Mouse (Mus musculus): ENCODE results near the gene Gm20517. TPM values are rescaled to one million over a fixed set of nuclear protein-coding genes. Genes with fewer than 3 reads are reported as not detected.
A peak's percentile ranks its signal among the peaks of the same experiment; 100 is the strongest.
"Not testable (repeated sequence)": the region's sequence is repeated elsewhere in the genome, so short reads cannot be mapped to it uniquely, and the experiment has no call there.

Gene Gm20517
- polyA plus RNA-seq, 1 experiment from 2014 or later, result 0.70 TPM

DNA sequence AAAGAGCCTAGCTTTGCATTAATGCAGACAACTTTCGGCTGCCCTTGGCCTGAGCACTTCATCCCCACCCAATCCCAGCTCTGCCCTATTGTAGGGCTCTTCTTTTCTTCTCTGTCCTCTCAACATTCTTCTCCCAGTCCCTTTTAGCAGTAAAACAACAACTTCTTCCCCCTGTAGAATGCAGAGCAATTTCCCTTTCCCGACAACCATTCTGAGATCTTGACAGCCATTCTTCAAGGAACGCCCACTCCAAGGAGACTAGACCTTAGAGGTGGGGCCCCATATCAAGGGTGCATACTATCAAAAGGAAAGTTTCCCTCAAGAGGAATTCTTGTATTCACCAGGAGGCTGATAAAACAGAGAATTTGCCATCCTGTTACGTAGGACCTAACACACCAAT lies 37.6 kb downstream of the Gm20517 start:
- no peak for DNase-seq (ENCODE audit: low spot score)
- Histone ChIP-seq H3K4me1 (ENCODE audit: control insufficient read depth, insufficient read depth, low read length) (no peaks in the 10 kb centered on the region), H3K4me2 (ENCODE audit: low read depth) (no peak overlapping the region), H3K9me3 (ENCODE audit: control insufficient read depth, low read length) (no peaks in the 10 kb centered on the region), H3K9ac (ENCODE audit: low read length) (no peak overlapping the region), H3K27me3 (ENCODE audit: control insufficient read depth, insufficient read depth, low read length) (no peaks in the 10 kb centered on the region), H3K36me3 (ENCODE audit: control insufficient read depth, insufficient read depth, low read length) (no peaks in the 10 kb centered on the region), H3K4me3 (ENCODE audit: low read depth, low read length) (no peak overlapping the region), H3K27ac (ENCODE audit: low read depth, low read length) (no peak overlapping the region)
- ATAC-seq (ENCODE audit: insufficient read depth, low FRiP score, low TSS enrichment), result no peak
- 42% methylated on average over 4 of the region's 4 CpGs for WGBS

DNA sequence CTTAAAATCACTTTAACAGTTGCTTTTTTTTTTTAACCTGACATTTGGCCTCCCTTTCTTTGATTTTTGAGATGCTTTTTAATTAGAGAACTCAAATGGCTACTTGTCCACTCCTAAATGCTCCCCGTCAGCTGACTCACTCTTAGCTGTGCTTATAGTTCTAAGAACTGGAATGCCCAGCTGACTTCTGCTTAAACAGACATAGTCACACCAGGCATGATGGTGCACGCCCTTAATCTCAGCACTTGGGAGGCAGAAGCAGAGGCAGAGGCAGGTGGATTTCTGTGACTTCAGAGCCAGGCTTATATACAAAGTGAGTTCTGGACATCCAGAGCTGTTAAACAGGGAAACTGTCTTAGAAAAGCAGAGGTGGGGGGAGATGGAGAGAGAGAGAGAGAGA lies 40.6 kb downstream of the Gm20517 start:
- no peaks in the 10 kb centered on the region for H3K27me3 ChIP-seq (ENCODE audit: control insufficient read depth, insufficient read depth, low read length)
- no peak overlapping the region for H3K27ac ChIP-seq (ENCODE audit: low read depth, low read length)
- no peak overlapping the region for H3K4me3 ChIP-seq (ENCODE audit: low read depth, low read length)
- H3K36me3 ChIP-seq (ENCODE audit: control insufficient read depth, insufficient read depth, low read length), result no peaks in the 10 kb centered on the region
- ATAC-seq (ENCODE audit: insufficient read depth, low FRiP score, low TSS enrichment), result no peak
- H3K4me2 ChIP-seq (ENCODE audit: low read depth), result no peak overlapping the region
- no peak for DNase-seq (ENCODE audit: low spot score)
- H3K4me1 ChIP-seq (ENCODE audit: control insufficient read depth, insufficient read depth, low read length), result no peaks in the 10 kb centered on the region
- H3K9ac ChIP-seq (ENCODE audit: low read length), result no peak overlapping the region
- WGBS, result 82% methylated on average over 2 of the region's 2 CpGs
- no peaks in the 10 kb centered on the region for H3K9me3 ChIP-seq (ENCODE audit: control insufficient read depth, low read length)

DNA sequence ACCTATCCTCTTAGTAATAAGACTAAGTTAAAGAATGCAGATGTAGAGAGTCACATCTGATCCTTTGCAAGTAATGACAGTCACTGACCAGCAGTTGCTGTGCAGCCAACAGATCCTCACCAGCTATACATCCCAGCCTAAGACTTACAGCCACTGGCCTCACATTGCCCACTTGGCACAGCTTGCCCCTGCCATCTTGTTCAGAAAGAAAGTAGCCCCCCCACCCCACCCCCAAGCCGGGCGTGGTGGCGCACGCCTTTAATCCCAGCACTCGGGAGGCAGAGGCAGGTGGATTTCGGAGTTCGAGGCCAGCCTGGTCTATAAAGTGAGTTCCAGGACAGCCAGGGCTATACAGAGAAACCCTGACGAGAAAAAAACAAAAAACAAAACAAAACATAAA lies 43.0 kb downstream of the Gm20517 start:
- DNase-seq (ENCODE audit: low spot score); H3K9me3 ChIP-seq (ENCODE audit: control insufficient read depth, low read length); H3K9ac ChIP-seq (ENCODE audit: low read length); H3K27ac ChIP-seq (ENCODE audit: low read depth, low read length); ATAC-seq (ENCODE audit: insufficient read depth, low FRiP score, low TSS enrichment); H3K4me2 ChIP-seq (ENCODE audit: low read depth); H3K4me3 ChIP-seq (ENCODE audit: low read depth, low read length); H3K36me3 ChIP-seq (ENCODE audit: control insufficient read depth, insufficient read depth, low read length); H3K4me1 ChIP-seq (ENCODE audit: control insufficient read depth, insufficient read depth, low read length); H3K27me3 ChIP-seq (ENCODE audit: control insufficient read depth, insufficient read depth, low read length): not testable (repeated sequence)
- 93% methylated on average over 8 of the region's 8 CpGs for WGBS

DNA sequence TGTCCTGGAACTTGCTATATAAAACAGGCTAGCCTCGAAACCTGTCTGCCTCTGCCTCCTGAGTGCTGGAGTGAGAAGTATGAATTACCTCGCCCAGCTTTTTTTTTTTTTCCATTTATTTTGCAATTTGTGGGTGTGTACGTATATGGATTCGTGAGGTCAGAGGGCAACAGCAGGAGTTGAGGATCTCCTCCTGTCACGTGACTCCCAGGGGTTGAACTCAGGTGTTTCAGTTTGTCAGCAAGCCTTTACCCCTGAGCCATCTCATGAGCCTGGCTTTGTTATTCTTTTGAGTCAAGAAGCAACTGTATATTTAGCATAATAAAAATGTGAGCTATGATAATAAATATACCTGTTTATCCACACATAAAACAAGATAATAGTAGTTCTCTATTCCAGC lies 44.3 kb downstream of the Gm20517 start:
- no peak for DNase-seq (ENCODE audit: low spot score)
- H3K27ac ChIP-seq (ENCODE audit: low read depth, low read length), result no peak overlapping the region
- ATAC-seq (ENCODE audit: insufficient read depth, low FRiP score, low TSS enrichment), result no peak
- no peaks in the 10 kb centered on the region for H3K36me3 ChIP-seq (ENCODE audit: control insufficient read depth, insufficient read depth, low read length)
- H3K4me3 ChIP-seq (ENCODE audit: low read depth, low read length), result no peak overlapping the region
- WGBS, result 83% methylated on average over 5 of the region's 5 CpGs
- no peak overlapping the region for H3K9ac ChIP-seq (ENCODE audit: low read length)
- H3K4me2 ChIP-seq (ENCODE audit: low read depth), result no peak overlapping the region
- H3K27me3 ChIP-seq (ENCODE audit: control insufficient read depth, insufficient read depth, low read length), result no peaks in the 10 kb centered on the region
- H3K9me3 ChIP-seq (ENCODE audit: control insufficient read depth, low read length), result no peaks in the 10 kb centered on the region
- H3K4me1 ChIP-seq (ENCODE audit: control insufficient read depth, insufficient read depth, low read length), result no peaks in the 10 kb centered on the region

DNA sequence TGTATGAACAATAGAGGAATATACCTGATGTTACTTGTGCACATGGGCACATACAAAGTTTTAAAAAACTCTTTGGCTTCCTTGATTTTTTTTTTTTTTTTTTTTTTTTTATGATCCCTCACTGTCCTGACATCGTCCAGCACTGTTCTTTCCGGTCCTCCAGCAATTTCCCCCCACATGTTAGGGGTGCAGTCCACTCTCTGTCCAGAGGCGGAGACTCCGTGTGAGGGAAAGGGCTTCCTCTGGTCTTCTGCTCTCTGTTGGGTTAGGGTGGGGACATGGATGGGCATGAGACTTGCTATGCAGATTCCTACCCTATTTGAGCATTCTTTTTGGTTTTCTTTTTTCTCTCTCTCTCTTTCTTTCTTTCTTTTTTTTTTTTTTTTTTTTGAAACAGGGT lies 46.5 kb downstream of the Gm20517 start:
- Histone ChIP-seq H3K36me3 (ENCODE audit: control insufficient read depth, insufficient read depth, low read length) (no peaks in the 10 kb centered on the region; the same call in 1 of the 2 replicates), H3K4me1 (ENCODE audit: control insufficient read depth, insufficient read depth, low read length) (no peaks in the 10 kb centered on the region), H3K9me3 (ENCODE audit: control insufficient read depth, low read length) (no peaks in the 10 kb centered on the region), H3K9ac (ENCODE audit: low read length) (no peak overlapping the region), H3K27ac (ENCODE audit: low read depth, low read length) (no peak overlapping the region), H3K4me3 (ENCODE audit: low read depth, low read length) (no peak overlapping the region), H3K4me2 (ENCODE audit: low read depth) (no peak overlapping the region), H3K27me3 (ENCODE audit: control insufficient read depth, insufficient read depth, low read length) (no peaks in the 10 kb centered on the region)
- 89% methylated on average over 4 of the region's 4 CpGs for WGBS
- ATAC-seq (ENCODE audit: insufficient read depth, low FRiP score, low TSS enrichment), result no peak
- DNase-seq (ENCODE audit: low spot score), result no peak

DNA sequence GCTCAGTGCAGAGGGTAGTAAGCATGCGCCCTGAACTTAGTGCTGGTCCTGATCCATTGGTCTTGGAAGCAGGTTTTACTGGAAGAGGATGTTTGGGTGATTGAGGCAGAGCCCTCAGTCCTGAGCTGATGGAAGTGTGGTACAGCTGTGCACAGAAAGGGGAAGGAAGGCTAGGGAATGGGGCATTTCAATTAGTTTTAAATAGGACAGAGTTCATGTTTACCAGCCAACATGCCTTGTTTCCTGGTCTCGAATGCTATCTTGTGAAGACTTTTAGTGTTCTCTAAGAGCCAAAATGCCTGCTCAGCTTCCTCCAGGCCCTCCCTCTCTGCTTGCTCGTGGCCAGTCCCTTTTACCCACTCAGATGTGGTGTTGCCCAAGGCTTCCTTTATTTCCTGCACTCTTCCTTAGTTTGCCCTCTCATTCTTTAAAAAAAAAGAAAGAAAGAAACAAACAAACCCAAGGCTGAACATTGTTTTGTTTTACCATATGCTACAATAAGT lies 47.4 kb downstream of the Gm20517 start:
- no peak for ATAC-seq (ENCODE audit: insufficient read depth, low FRiP score, low TSS enrichment)
- WGBS, result 87% methylated on average over 3 of the region's 3 CpGs
- Histone ChIP-seq H3K9me3 (ENCODE audit: control insufficient read depth, low read length) (no peaks in the 10 kb centered on the region), H3K4me3 (ENCODE audit: low read depth, low read length) (no peak overlapping the region), H3K36me3 (ENCODE audit: control insufficient read depth, insufficient read depth, low read length) (no peaks in the 10 kb centered on the region; the same call in 1 of the 2 replicates), H3K4me1 (ENCODE audit: control insufficient read depth, insufficient read depth, low read length) (no peaks in the 10 kb centered on the region), H3K4me2 (ENCODE audit: low read depth) (no peak overlapping the region), H3K9ac (ENCODE audit: low read length) (no peak overlapping the region), H3K27me3 (ENCODE audit: control insufficient read depth, insufficient read depth, low read length) (no peaks in the 10 kb centered on the region), H3K27ac (ENCODE audit: low read depth, low read length) (no peak overlapping the region)
- DNase-seq (ENCODE audit: low spot score), result no peak

DNA sequence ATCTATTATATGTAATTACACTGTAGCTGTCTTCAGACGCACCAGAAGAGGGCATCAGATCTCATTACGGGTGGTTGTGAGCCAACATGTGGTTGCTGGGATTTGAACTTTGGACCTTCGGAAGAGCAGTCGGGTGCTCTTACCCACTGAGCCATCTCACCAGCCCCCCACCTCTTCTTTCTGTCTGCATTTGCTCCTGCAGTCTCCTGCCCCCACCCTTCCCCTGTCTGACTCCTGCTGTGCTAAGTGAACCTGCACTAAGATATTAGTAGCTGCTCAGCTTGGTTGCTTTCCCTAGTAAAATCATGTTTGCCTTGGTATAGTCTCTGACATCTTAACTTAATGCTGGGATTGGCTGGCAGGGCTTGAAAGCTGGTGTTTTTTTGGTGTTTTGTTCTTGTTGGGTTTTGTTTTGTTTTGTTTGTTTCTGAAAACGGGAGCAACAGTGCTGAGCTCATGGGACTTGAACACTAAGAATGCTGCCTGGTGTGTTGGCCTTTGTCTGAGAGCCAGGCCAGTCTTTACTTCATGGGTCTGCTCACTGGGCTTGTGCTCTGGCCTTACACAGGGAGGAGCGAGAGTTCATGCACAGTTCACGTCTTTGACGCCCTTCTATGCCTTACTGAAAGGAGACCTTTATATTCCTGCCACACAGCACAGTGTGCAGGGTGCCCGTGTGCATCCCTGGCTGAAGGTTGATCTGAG lies 51.8 kb downstream of the Gm20517 start:
- ATAC-seq (ENCODE audit: insufficient read depth, low FRiP score, low TSS enrichment), result peak; percentile 95
- Histone ChIP-seq H3K4me2 (ENCODE audit: low read depth) (no peak overlapping the region), H3K27ac (ENCODE audit: low read depth, low read length) (peak overlapping the region; percentile 42), H3K36me3 (ENCODE audit: control insufficient read depth, insufficient read depth, low read length) (no peaks in the 10 kb centered on the region; the same call in 1 of the 2 replicates), H3K27me3 (ENCODE audit: control insufficient read depth, insufficient read depth, low read length) (no peaks in the 10 kb centered on the region), H3K4me1 (ENCODE audit: control insufficient read depth, insufficient read depth, low read length) (peaks cover 2% of the 10 kb centered on the region; the same call in 1 of the 2 replicates), H3K9ac (ENCODE audit: low read length) (no peak overlapping the region), H3K9me3 (ENCODE audit: control insufficient read depth, low read length) (no peaks in the 10 kb centered on the region), H3K4me3 (ENCODE audit: low read depth, low read length) (no peak overlapping the region)
- WGBS, result 32% methylated on average over 9 of the region's 9 CpGs
- DNase-seq (ENCODE audit: low spot score), result peak; percentile 73

DNA sequence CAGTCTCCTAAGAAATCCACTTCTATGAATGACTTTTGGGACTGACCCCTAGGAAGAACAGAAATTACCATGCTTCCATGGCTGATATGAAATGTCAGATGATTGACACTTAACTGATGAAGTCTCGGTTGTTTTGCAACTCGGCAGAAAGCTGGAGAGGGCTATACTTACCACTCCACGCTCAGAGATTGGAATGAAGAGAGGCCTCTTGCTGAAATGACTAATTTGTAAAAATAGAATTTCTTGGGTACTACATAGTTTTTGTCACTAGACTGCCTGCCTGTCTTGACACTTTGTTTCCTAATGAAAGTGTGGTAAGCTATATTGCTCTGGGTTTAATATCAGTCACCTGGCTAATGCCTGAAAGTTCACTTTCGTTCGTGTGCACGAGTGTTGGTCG lies 53.1 kb downstream of the Gm20517 start:
- H3K27ac ChIP-seq (ENCODE audit: low read depth, low read length), result no peak overlapping the region
- no peaks in the 10 kb centered on the region for H3K27me3 ChIP-seq (ENCODE audit: control insufficient read depth, insufficient read depth, low read length)
- H3K4me3 ChIP-seq (ENCODE audit: low read depth, low read length), result no peak overlapping the region
- no peak for ATAC-seq (ENCODE audit: insufficient read depth, low FRiP score, low TSS enrichment)
- no peaks in the 10 kb centered on the region for H3K9me3 ChIP-seq (ENCODE audit: control insufficient read depth, low read length)
- peaks cover 2% of the 10 kb centered on the region; the same call in 1 of the 2 replicates for H3K4me1 ChIP-seq (ENCODE audit: control insufficient read depth, insufficient read depth, low read length)
- H3K9ac ChIP-seq (ENCODE audit: low read length), result no peak overlapping the region
- 87% methylated on average over 7 of the region's 7 CpGs for WGBS
- no peak for DNase-seq (ENCODE audit: low spot score)
- no peak overlapping the region for H3K4me2 ChIP-seq (ENCODE audit: low read depth)
- no peaks in the 10 kb centered on the region; the same call in 1 of the 2 replicates for H3K36me3 ChIP-seq (ENCODE audit: control insufficient read depth, insufficient read depth, low read length)

DNA sequence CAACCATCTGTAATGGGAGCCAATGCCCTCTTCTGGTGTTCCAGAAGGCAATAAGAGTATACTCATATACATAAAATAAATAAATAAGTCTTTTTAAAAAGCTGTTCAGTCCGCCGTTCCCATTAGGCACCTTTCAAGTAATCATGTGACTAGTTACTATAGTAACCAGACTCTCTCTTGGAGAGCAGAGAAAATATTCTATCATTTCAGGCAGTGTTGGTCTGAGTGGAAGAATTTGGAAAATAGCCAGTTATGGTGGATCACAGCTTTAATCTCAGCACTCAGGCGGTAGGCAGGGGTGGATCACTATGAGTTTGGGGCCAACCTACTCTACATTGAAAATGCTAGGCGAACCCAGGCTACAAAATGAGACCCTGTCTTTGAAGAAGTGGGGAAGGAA lies 57.8 kb downstream of the Gm20517 start:
- Histone ChIP-seq H3K9me3 (ENCODE audit: control insufficient read depth, low read length) (no peaks in the 10 kb centered on the region), H3K4me1 (ENCODE audit: control insufficient read depth, insufficient read depth, low read length) (peaks cover 8% of the 10 kb centered on the region), H3K4me3 (ENCODE audit: low read depth, low read length) (no peak overlapping the region), H3K9ac (ENCODE audit: low read length) (no peak overlapping the region), H3K27ac (ENCODE audit: low read depth, low read length) (no peak overlapping the region), H3K36me3 (ENCODE audit: control insufficient read depth, insufficient read depth, low read length) (no peaks in the 10 kb centered on the region), H3K4me2 (ENCODE audit: low read depth) (no peak overlapping the region), H3K27me3 (ENCODE audit: control insufficient read depth, insufficient read depth, low read length) (no peaks in the 10 kb centered on the region)
- ATAC-seq (ENCODE audit: insufficient read depth, low FRiP score, low TSS enrichment) (no peak), DNase-seq (ENCODE audit: low spot score) (no peak)
- 78% methylated on average over 4 of the region's 4 CpGs for WGBS

Measured in neural tube, embryonic 11.5 days (tissue).